In genomic region chr6:145247886-145248285, GRCm38 (mm10) we compare ENCODE assay signal across 10 mouse cellular contexts. TPM values are rescaled to one million over a fixed set of nuclear protein-coding genes. Genes with fewer than 3 reads are reported as not detected.
DNase-seq lines count a peak whose midpoint lies in the region; ATAC-seq and TF ChIP-seq lines count a peak whose summit lies in the region.
"Had no signal": no experiment of that assay in that cellular context is flagged by ENCODE, and none has a peak within 500 bp of the region (broad histone marks: within the 10 kb centered on the region; RNA-seq: fewer than 3 reads in every experiment).

No protein-coding gene starts in this region.

- peak overlapping the region; percentile 91 for H3K4me2 ChIP-seq in heart, embryonic 14.5 days (ENCODE audit: low read length)
- peak overlapping the region; percentile 43 for H3K4me2 ChIP-seq in hindbrain, embryonic 16.5 days (ENCODE audit: low read length)
- H3K4me2 ChIP-seq in midbrain, embryonic 12.5 days (replicated peaks), result peak overlapping the region; percentile 38

- WGBS in heart, embryonic 14.5 days, result 83% methylated on average over 3 of the region's 3 CpGs
- WGBS in hindbrain, embryonic 16.5 days, result 62% methylated on average over 3 of the region's 3 CpGs
- WGBS in midbrain, embryonic 12.5 days, result 67% methylated on average over 3 of the region's 3 CpGs

- DNase-seq in heart, adult 18-20 months, result no peak
- no peak for DNase-seq in left cerebral cortex, adult 2 months (ENCODE audit: extremely low spot score in 1 of 2, low spot score in 2 of 2)
- no peak for DNase-seq in right cerebral cortex, adult 18-20 months
- no peak for DNase-seq in layer of hippocampus, adult 18-20 months (ENCODE audit: low spot score in 2 of 2)

- no peak overlapping the region for H3K27ac ChIP-seq in heart, embryonic 14.5 days (replicated peaks in 1 of 2; ENCODE audit: control insufficient read depth in 1 of 2, insufficient read depth in 1 of 2, low read depth in 2 of 2, low read length in 2 of 2)
- H3K27ac ChIP-seq in brown adipose tissue, adult 24 weeks (replicated peaks; ENCODE audit: low read depth, low read length), result no peak overlapping the region
- no peak overlapping the region for H3K27ac ChIP-seq in hindbrain, embryonic 16.5 days (ENCODE audit: low read depth, low read length)
- no peak overlapping the region for H3K27ac ChIP-seq in midbrain, embryonic 12.5 days (replicated peaks)
- H3K27ac ChIP-seq in left cerebral cortex, adult 2 months, result no peak overlapping the region
- H3K27ac ChIP-seq: limb, embryonic 15.5 days had no signal

- peaks cover 21% of the 10 kb centered on the region for H3K36me3 ChIP-seq in heart, embryonic 14.5 days (ENCODE audit: control insufficient read depth, insufficient read depth, low read length)
- H3K36me3 ChIP-seq in hindbrain, embryonic 16.5 days (ENCODE audit: control insufficient read depth, insufficient read depth, low read length), result peaks cover 3% of the 10 kb centered on the region; the same call in 1 of the 2 replicates
- peaks cover 18% of the 10 kb centered on the region; the same call in 1 of the 2 replicates for H3K36me3 ChIP-seq in midbrain, embryonic 12.5 days

- H3K9ac ChIP-seq in heart, embryonic 14.5 days (ENCODE audit: low read length), result no peak overlapping the region
- peak overlapping the region; percentile 31; the same call in 1 of the 2 replicates for H3K9ac ChIP-seq in hindbrain, embryonic 16.5 days (ENCODE audit: low read depth, low read length)
- H3K9ac ChIP-seq in midbrain, embryonic 12.5 days (replicated peaks), result 0 out of 2 replicates have a peak overlapping the region, but pooled peaks have one; percentile 11
- H3K9ac ChIP-seq: limb, embryonic 15.5 days had no signal

- ATAC-seq in heart, embryonic 14.5 days (ENCODE audit: insufficient number of reproducible peaks, insufficient read depth, low FRiP score, low read depth), result no peak
- no peak for ATAC-seq in hindbrain, embryonic 16.5 days
- ATAC-seq in midbrain, embryonic 12.5 days (ENCODE audit: low FRiP score, low read depth), result no peak

- H3K27me3 ChIP-seq in heart, embryonic 14.5 days (ENCODE audit: control insufficient read depth, insufficient read depth, low read length), result peaks cover 11% of the 10 kb centered on the region
- no peaks in the 10 kb centered on the region for H3K27me3 ChIP-seq in hindbrain, embryonic 16.5 days (replicated peaks; ENCODE audit: control insufficient read depth, insufficient read depth, low read length)
- H3K27me3 ChIP-seq in midbrain, embryonic 12.5 days, result peaks cover 14% of the 10 kb centered on the region
- H3K27me3 ChIP-seq: limb, embryonic 15.5 days had no signal

- H3K4me1 ChIP-seq in heart, embryonic 14.5 days (ENCODE audit: control insufficient read depth in 2 of 2, insufficient read depth in 2 of 2, low read length in 2 of 2), result peaks cover 0 to 11% of the 10 kb centered on the region in 2 experiments; a peak in 3 of 4 replicates
- peaks cover 3% of the 10 kb centered on the region for H3K4me1 ChIP-seq in brown adipose tissue, adult 24 weeks (ENCODE audit: control insufficient read depth, insufficient read depth, insufficient read length, low read length)
- H3K4me1 ChIP-seq in hindbrain, embryonic 16.5 days (ENCODE audit: control insufficient read depth, insufficient read depth, low read depth, low read length), result peaks cover 13% of the 10 kb centered on the region
- H3K4me1 ChIP-seq in midbrain, embryonic 12.5 days, result peaks cover 6% of the 10 kb centered on the region

- intact Hi-C loops in left cerebral cortex, adult 2 months (cut with DNase I), result no loop called here

- no peaks in the 10 kb centered on the region for H3K9me3 ChIP-seq in heart, embryonic 14.5 days (ENCODE audit: control insufficient read depth, low read length)
- no peaks in the 10 kb centered on the region for H3K9me3 ChIP-seq in hindbrain, embryonic 16.5 days (ENCODE audit: control insufficient read depth, low read length)
- no peaks in the 10 kb centered on the region for H3K9me3 ChIP-seq in midbrain, embryonic 12.5 days
- H3K9me3 ChIP-seq: limb, embryonic 15.5 days had no signal

- no peak for TF ChIP-seq CTCF in left cerebral cortex, adult 2 months (IDR thresholded peaks at IDR 0.05)

- no peak overlapping the region for H3K4me3 ChIP-seq in heart, embryonic 14.5 days (ENCODE audit: control insufficient read depth in 1 of 2, insufficient read depth in 1 of 2, low read depth in 1 of 2, low read length in 2 of 2)
- peak overlapping the region; percentile 30 for H3K4me3 ChIP-seq in brown adipose tissue, adult 24 weeks (ENCODE audit: insufficient read depth, low read depth, low read length)
- H3K4me3 ChIP-seq in hindbrain, embryonic 16.5 days (ENCODE audit: low read length), result no peak overlapping the region
- peak overlapping the region; percentile 11; the same call in 1 of the 2 replicates for H3K4me3 ChIP-seq in midbrain, embryonic 12.5 days
- H3K4me3 ChIP-seq in left cerebral cortex, adult 2 months, result no peak overlapping the region; the same call in 1 of the 2 replicates
- H3K4me3 ChIP-seq: limb, embryonic 15.5 days had no signal

RNA-seq across cellular contexts. Expression of gene Kras, which starts 2.2 kb away (rescaled TPM):
- polyA plus RNA-seq in heart, embryonic 14.5 days (2014; fragmentation: Nextera tagmentation; extraction: Ambion mirVana), result 42.8 and 46.3 TPM in 2 replicates
- total RNA-seq in heart, adult 18-20 months (2021), result 10 to 100 TPM; 35.0 to 37.7 TPM
- polyA plus RNA-seq in brown adipose tissue, adult 24 weeks (2012; ENCODE audit: insufficient read depth, insufficient read length, missing spikeins), result 17.6 and 20.4 TPM in 2 replicates
- 77.7 and 86.0 TPM in 2 replicates for polyA plus RNA-seq in hindbrain, embryonic 16.5 days (2015; fragmentation: Nextera tagmentation; extraction: Ambion mirVana)
- polyA plus RNA-seq in midbrain, embryonic 12.5 days (2016; fragmentation: Nextera tagmentation; extraction: Ambion mirVana), result 117 and 121 TPM in 2 replicates
- total RNA-seq in left cerebral cortex, adult 2 months (2021), result 10 to 100 TPM; 78.4 to 79.8 TPM
- 10 to 100 TPM; 72.4 to 81.0 TPM for total RNA-seq in layer of hippocampus, adult 18-20 months (2021)

RNA-seq across cellular contexts. Expression of gene Etfrf1, which starts 37.0 kb away (rescaled TPM):
- polyA plus RNA-seq in heart, embryonic 14.5 days (2014; fragmentation: Nextera tagmentation; extraction: Ambion mirVana), result 64.8 and 67.6 TPM in 2 replicates
- total RNA-seq in heart, adult 18-20 months (2021), result 100 to 1,000 TPM; 120 to 131 TPM
- polyA plus RNA-seq in brown adipose tissue, adult 24 weeks (2012; ENCODE audit: insufficient read depth, insufficient read length, missing spikeins), result 380 and 524 TPM in 2 replicates
- polyA plus RNA-seq in hindbrain, embryonic 16.5 days (2015; fragmentation: Nextera tagmentation; extraction: Ambion mirVana), result 26.7 and 27.1 TPM in 2 replicates
- 39.4 and 41.0 TPM in 2 replicates for polyA plus RNA-seq in midbrain, embryonic 12.5 days (2016; fragmentation: Nextera tagmentation; extraction: Ambion mirVana)
- total RNA-seq in left cerebral cortex, adult 2 months (2021), result 10 to 100 TPM; 22.5 to 23.4 TPM
- total RNA-seq in layer of hippocampus, adult 18-20 months (2021), result 10 to 100 TPM; 26.5 to 26.9 TPM

RNA-seq across cellular contexts. Expression of gene Casc1, which starts 37.1 kb away (rescaled TPM):
- 0.14 and 0.62 TPM in 2 replicates for polyA plus RNA-seq in heart, embryonic 14.5 days (2014; fragmentation: Nextera tagmentation; extraction: Ambion mirVana)
- total RNA-seq in heart, adult 18-20 months (2021), result 1 to 10 TPM; 1.2 TPM
- not detected in 2 replicates for polyA plus RNA-seq in brown adipose tissue, adult 24 weeks (2012; ENCODE audit: insufficient read depth, insufficient read length, missing spikeins)
- polyA plus RNA-seq in hindbrain, embryonic 16.5 days (2015; fragmentation: Nextera tagmentation; extraction: Ambion mirVana), result 1.1 and 1.6 TPM in 2 replicates
- polyA plus RNA-seq in midbrain, embryonic 12.5 days (2016; fragmentation: Nextera tagmentation; extraction: Ambion mirVana), result 0.70 and 0.88 TPM in 2 replicates
- total RNA-seq in left cerebral cortex, adult 2 months (2021), result 1 to 10 TPM; 1.3 to 1.9 TPM
- 1 to 10 TPM; 1.0 to 1.3 TPM for total RNA-seq in layer of hippocampus, adult 18-20 months (2021)
- total RNA-seq: granulocyte monocyte progenitor cell, adult 5-6 weeks had no signal

Comparison
In these comparisons a context has a peak if more than half of its experiments do, and no peak if none do; other contexts are left out.
1. H3K4me2 ChIP-seq: peak in every context shown above with its lines; median percentile 91 in heart, embryonic 14.5 days; 43 in hindbrain, embryonic 16.5 days; 38 in midbrain, embryonic 12.5 days.
2. H3K4me3 ChIP-seq: peak in brown adipose tissue, adult 24 weeks (single experiment) and midbrain, embryonic 12.5 days (single experiment); none in heart, embryonic 14.5 days (0 of 2), hindbrain, embryonic 16.5 days (single experiment) and left cerebral cortex, adult 2 months (single experiment).